Mouse (Mus musculus) natural killer cell, adult 2 months (primary cell): ENCODE measurements around the gene Ccdc70.
A peak's percentile ranks its signal among the peaks of the same experiment; 100 is the strongest.
"Not testable (repeated sequence)": the region's sequence is repeated elsewhere in the genome, so short reads cannot be mapped to it uniquely, and the experiment has no call there.

Experiments
- DNase-seq, 2 experiments: peaks; one replicate each; pipeline ENCODE4 v3.0.0; 2022; ENCODE audit warnings: low spot score in 2 of 2

Gene Ccdc70

GRCm38 (mm10) chr8:21969475-21969874 lies at the start of gene Ccdc70:
Gene Ccdc70 (plus strand): TSS chr8:21969775.
- no peak for DNase-seq

GRCm38 (mm10) chr8:21930754-21931153 lies 38.8 kb upstream of the Ccdc70 start:
- DNase-seq, result not testable (repeated sequence)

GRCm38 (mm10) chr8:21932610-21933009 lies 37.0 kb upstream of the Ccdc70 start, which contains the start of gene Defb15:
Gene Defb15 (minus strand): TSS chr8:21932710.
- DNase-seq, result no peak

- not testable (repeated sequence) for DNase-seq
Measured at GRCm38 (mm10) chr8:21938052-21938451, 31.5 kb upstream of the Ccdc70 start, which contains the start of gene Defb35. Gene Defb35 (plus strand): TSS chr8:21938352.

GRCm38 (mm10) chr8:21946462-21946861 lies 23.1 kb upstream of the Ccdc70 start, which contains the start of gene Defb13:
Gene Defb13 (plus strand): TSS chr8:21946762.
- no peak for DNase-seq

- DNase-seq, result no peak
Measured at GRCm38 (mm10) chr8:21947311-21948017, 22.1 kb upstream of the Ccdc70 start.

GRCm38 (mm10) chr8:21955321-21955720 lies 14.3 kb upstream of the Ccdc70 start:
- no peak for DNase-seq

- DNase-seq, result no peak
Measured at GRCm38 (mm10) chr8:21956336-21956735, 13.2 kb upstream of the Ccdc70 start.

- DNase-seq, result no peak
Measured at GRCm38 (mm10) chr8:21958414-21958813, 11.2 kb upstream of the Ccdc70 start, which contains the start of gene Fam90a1a. Gene Fam90a1a (plus strand): TSS chr8:21958714.

GRCm38 (mm10) chr8:21966646-21967045 lies 2.9 kb upstream of the Ccdc70 start:
- no peak for DNase-seq

GRCm38 (mm10) chr8:21978193-21978592 lies 8.6 kb downstream of the Ccdc70 start:
- no peak for DNase-seq

- DNase-seq, result no peak
Measured at GRCm38 (mm10) chr8:21981664-21982337, 12.2 kb downstream of the Ccdc70 start.

GRCm38 (mm10) chr8:21992184-21992583 lies 22.6 kb downstream of the Ccdc70 start:
- peak in 1 of 2 experiments; percentile 7 for DNase-seq

- no peak for DNase-seq
Measured at GRCm38 (mm10) chr8:21995181-21995580, 25.6 kb downstream of the Ccdc70 start.

- no peak for DNase-seq
Measured at GRCm38 (mm10) chr8:22004750-22005522, 35.4 kb downstream of the Ccdc70 start.

GRCm38 (mm10) chr8:22006423-22006822 lies 36.8 kb downstream of the Ccdc70 start:
- no peak for DNase-seq

- DNase-seq, result no peak
Measured at GRCm38 (mm10) chr8:22009403-22009802, 39.8 kb downstream of the Ccdc70 start.

GRCm38 (mm10) chr8:22013034-22013707 lies 43.6 kb downstream of the Ccdc70 start:
- peak in 1 of 2 experiments; percentile 1 for DNase-seq

GRCm38 (mm10) chr8:22017731-22018130 lies 48.2 kb downstream of the Ccdc70 start:
- DNase-seq, result no peak

- DNase-seq, result no peak
Measured at GRCm38 (mm10) chr8:22019498-22019897, 49.9 kb downstream of the Ccdc70 start.

GRCm38 (mm10) chr8:22022244-22022643 lies 52.7 kb downstream of the Ccdc70 start:
- no peak for DNase-seq
